Mouse (Mus musculus) embryo, embryonic 11 days (tissue): ENCODE results near the gene Gm10577.
A peak's percentile ranks its signal among the peaks of the same experiment; 100 is the strongest.

Experiments
- DNase-seq: peaks from one replicate; pipeline ENCODE4 v3.0.0-alpha.2; 2015

Gene Gm10577

GRCm38 (mm10) chr4:100994442-100995255 lies 25.8 kb downstream of the Gm10577 start:
- DNase-seq = no peak

DNA sequence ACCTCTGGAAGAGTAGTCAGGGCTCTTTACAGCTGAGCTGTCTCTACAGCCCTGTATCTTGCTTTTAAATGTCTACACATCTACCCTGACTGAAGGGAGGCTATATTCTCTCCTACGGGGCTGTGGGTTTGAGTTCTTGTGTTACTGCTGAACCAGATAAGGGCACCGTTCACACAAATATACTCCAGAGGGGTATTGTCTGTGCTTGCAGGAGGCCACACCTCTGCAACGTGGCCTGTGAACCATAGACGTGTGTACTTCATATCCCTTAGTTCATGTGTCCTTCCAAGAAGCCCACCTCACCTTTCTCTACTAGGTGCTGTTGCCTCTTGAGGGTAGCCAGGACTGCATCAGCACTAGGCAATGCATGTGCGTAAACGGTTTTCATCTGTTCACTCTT lies 28.4 kb downstream of the Gm10577 start:
- no peak for DNase-seq

GRCm38 (mm10) chr4:100990996-100991395 lies 29.5 kb downstream of the Gm10577 start:
- no peak for DNase-seq

DNA sequence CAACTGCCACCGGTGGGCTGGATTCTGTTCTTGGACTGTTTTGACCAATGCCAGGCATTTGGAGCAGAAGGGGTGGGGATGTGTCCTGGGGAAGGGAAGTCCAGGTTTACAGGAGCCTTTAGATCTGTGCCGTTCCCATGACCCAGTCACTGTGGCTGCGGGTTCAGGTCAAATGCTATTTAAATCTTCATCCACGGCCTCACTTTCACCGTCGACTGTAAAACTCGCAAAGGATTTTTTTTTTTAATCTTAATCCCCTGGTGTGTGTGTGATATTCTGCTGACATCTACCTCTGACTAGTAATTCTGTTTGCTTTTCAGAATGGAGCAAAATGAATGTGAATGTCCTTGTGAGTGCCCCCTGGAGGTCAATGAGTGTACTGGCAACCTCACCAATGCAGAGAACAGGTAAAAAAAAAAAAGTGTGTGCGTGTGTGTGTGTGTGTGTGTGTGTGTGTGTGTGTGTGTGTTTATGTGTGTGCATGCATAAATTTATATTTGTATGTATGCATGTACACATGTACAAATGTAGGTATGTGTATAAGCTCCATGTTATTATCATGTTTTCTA lies 32.2 kb downstream of the Gm10577 start:
- DNase-seq = peak; percentile 60

DNA sequence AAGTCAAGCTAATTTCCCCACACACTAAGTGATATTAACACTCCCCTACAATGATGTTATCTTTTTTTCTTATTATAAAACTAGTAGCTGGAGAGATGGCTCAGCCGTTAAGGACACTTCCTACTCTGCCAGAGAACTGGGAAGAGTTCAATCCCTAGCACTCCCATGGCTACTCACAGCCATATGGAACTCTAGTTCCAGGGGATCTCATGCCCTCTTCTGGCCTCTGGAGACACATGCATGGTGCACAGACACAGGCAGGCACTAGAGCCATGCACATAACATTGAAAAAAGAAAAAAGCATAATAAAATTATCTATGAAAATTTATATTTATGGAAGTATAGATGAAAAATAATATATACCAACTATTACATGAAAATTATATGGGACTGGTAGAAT lies 33.3 kb downstream of the Gm10577 start:
- peak; percentile 18 for DNase-seq

DNA sequence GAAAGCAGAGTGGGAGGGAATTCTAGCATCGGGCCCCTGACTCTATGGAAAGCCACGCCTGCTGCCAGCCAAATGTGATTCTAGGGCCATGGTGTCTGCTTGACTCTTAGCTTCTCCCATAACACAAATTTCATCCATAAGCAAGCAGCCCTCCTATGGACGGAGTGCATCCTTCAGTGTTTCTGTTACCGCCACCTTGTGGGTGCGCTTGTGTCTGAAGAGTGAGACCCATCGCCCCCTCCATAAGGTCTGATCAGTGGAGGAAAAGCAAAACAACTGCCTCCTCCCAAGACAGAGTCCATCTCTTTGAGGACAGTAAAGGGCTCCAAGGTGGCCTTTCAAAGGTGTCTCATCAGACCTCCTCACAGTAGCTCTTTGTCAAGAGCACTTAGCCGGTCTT lies 43.0 kb downstream of the Gm10577 start:
- DNase-seq = no peak

- DNase-seq = peak; percentile 69
These were observed 46.0 kb downstream of the Gm10577 start for GRCm38 (mm10) chr4:100974455-100975035.

GRCm38 (mm10) chr4:100973641-100974454 lies 46.6 kb downstream of the Gm10577 start:
- peak; percentile 68 for DNase-seq
